Mouse (Mus musculus) fibroblast of lung, adult 2 months (primary cell): ENCODE measurements around the gene 4833427G06Rik.
"Not testable (repeated sequence)": the region's sequence is repeated elsewhere in the genome, so short reads cannot be mapped to it uniquely, and the experiment has no call there.

Experiments
- DNase-seq: peaks from one replicate; pipeline ENCODE4 v3.0.0-alpha.2; 2011; ENCODE audit warnings: low read depth

4833427G06Rik gene

GRCm38 (mm10) chr9:51101756-51102425, at the start of gene 4833427G06Rik:
Gene 4833427G06Rik, minus strand, starts transcription at chr9:51102078.
- DNase-seq: no peak

GRCm38 (mm10) chr9:51147294-51147693, 45.4 kb upstream of the 4833427G06Rik start:
- no peak for DNase-seq

GRCm38 (mm10) chr9:51146496-51146895, 44.6 kb upstream of the 4833427G06Rik start:
- DNase-seq: no peak

- no peak for DNase-seq
Observed at GRCm38 (mm10) chr9:51144218-51144617, 42.3 kb upstream of the 4833427G06Rik start.

- DNase-seq: no peak
Observed at GRCm38 (mm10) chr9:51143437-51143836, 41.6 kb upstream of the 4833427G06Rik start.

GRCm38 (mm10) chr9:51140711-51141110, 38.8 kb upstream of the 4833427G06Rik start:
- DNase-seq: no peak

- DNase-seq: not testable (repeated sequence)
Observed at GRCm38 (mm10) chr9:51139401-51139800, 37.5 kb upstream of the 4833427G06Rik start.

GRCm38 (mm10) chr9:51138301-51138700, 36.4 kb upstream of the 4833427G06Rik start:
- no peak for DNase-seq

GRCm38 (mm10) chr9:51137836-51138235, 36.0 kb upstream of the 4833427G06Rik start:
- no peak for DNase-seq

- DNase-seq: no peak
Observed at GRCm38 (mm10) chr9:51137432-51137831, 35.6 kb upstream of the 4833427G06Rik start.

GRCm38 (mm10) chr9:51136985-51137384, 35.1 kb upstream of the 4833427G06Rik start:
- no peak for DNase-seq

GRCm38 (mm10) chr9:51114767-51115166, 12.9 kb upstream of the 4833427G06Rik start:
- no peak for DNase-seq

GRCm38 (mm10) chr9:51105751-51106150, 3.9 kb upstream of the 4833427G06Rik start:
- no peak for DNase-seq

GRCm38 (mm10) chr9:51103808-51104514, 2.1 kb upstream of the 4833427G06Rik start:
- DNase-seq: no peak

- DNase-seq: no peak
Observed at GRCm38 (mm10) chr9:51102963-51103807, 1.3 kb upstream of the 4833427G06Rik start.

GRCm38 (mm10) chr9:51096306-51096705, 5.6 kb downstream of the 4833427G06Rik start:
- no peak for DNase-seq

- DNase-seq: no peak
Observed at GRCm38 (mm10) chr9:51093697-51094096, 8.2 kb downstream of the 4833427G06Rik start.

- no peak for DNase-seq
Observed at GRCm38 (mm10) chr9:51081614-51082013, 20.3 kb downstream of the 4833427G06Rik start.

GRCm38 (mm10) chr9:51076979-51077315, 24.9 kb downstream of the 4833427G06Rik start, which contains the start of gene Layn:
Gene Layn, minus strand, starts transcription at chr9:51077094.
- peak; percentile 87 for DNase-seq

GRCm38 (mm10) chr9:51076300-51076978, 25.4 kb downstream of the 4833427G06Rik start:
- DNase-seq: no peak

GRCm38 (mm10) chr9:51075780-51076179, 26.1 kb downstream of the 4833427G06Rik start:
- DNase-seq: no peak

- no peak for DNase-seq
Observed at GRCm38 (mm10) chr9:51070801-51071200, 31.1 kb downstream of the 4833427G06Rik start.
